Mouse (Mus musculus): ENCODE data around the gene Rpl29.
A peak's percentile ranks its signal among the peaks of the same experiment; 100 is the strongest.

The Rpl29 gene

DNA sequence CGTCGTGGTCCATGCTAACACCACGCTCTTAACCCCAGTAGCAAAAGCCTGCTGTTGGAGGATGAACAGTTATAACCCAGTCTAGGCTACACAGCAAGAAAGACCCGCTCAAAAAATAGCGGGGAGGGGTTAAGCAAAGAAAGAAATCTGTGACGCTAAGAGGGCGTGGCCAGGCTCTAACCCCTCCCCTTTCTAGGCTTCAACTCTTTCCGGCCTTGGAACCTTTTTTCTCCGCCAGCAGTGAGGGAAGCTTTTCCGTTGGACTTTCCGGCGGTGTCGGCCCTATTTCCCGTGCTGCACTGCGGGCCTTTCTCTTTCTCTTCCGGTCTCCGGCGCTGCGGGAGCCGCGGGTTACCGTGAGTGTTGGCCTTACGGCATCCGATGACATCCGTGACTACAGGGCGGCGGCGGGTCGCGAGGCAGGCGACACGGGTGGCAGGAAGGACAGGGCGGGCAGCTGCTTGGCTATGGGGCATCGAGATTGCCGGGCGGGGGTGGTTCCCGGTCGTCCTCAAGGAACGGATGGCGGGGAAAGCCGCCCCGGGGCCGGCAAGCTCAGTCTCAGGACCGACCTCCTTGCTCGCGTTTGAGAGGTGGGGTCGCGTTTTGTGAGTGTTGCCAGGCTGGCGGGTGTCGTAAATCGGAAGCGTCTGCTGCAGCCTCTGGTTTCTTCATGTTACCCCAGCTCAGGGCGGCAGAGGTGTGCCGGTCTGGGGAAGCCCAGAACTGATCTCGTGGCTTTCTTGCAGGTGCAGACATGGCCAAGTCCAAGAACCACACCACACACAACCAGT is at the start of gene Rpl29:
Gene Rpl29, plus strand, starts transcription at position 234 of the 794 bp plus-strand sequence.
- peak; percentile 97 for DNase-seq

DNA sequence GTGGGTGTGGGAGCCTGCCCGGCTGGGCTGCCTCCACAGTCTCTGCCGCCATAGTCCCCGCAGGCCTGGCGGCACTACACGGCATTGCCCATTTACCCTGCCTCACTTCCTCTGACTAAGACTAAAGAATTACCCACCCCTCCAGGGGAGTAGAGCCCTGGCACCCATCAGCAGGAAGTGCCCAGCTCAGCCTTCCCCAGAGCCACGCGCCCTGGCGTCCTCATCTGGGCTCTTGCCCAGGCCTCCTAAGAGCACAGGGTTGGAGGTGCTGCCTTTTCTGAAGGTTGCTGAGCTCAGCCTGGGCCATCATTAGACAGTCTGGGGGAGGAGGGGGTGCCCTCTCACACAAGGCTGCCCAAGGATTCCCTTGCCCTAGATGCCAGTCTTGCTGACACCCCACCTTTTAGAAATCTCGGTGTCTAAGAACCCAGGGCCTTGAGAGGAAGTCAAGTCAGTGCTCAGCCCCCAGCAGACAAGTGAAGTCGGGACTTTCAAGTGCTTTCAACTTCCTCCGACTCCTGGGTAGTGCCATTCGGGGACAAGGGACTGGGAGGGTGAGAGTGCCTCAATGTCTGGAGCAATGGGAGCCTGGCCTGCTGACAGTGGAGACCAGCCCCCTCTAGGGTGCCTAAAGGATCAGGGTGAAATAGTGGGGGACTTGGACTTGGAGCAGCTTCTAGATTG is 42.9 kb upstream of the Rpl29 start:
- DNase-seq, result peak; percentile 63

DNA sequence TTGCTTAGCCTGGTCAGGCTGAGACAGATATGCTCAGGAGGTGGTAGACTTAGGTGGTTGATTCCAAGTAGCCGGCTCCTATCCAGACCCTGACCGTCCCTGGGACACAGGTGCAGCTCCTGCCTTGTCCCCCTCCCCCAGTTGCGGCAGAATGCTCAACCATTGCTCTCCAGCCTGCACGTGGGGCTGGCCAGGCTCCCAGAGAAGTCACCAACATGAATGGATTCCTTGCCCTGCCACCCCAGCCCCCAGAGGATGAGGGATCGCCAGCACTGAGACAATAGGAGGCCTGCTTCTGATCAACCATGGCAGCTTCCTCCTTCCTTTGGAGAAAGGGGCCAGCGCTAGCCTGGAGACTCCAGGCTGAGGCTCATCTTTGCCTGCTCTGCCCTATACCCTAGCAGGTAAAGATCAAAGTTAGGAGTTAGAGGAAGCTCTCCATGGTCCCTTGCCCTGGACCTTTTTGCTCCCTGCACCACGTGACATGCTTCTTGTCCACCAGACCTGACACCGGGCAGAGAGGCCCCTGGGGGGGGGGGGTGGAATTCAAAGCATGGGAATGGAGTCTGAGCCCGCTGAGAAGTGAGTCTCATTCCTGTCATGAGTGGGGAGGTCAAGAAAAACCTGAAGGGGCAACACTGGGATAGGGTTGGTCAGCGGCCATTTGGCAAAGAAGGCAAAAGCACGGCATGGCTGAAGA is 36.3 kb upstream of the Rpl29 start:
- DNase-seq, result peak; percentile 47

DNA sequence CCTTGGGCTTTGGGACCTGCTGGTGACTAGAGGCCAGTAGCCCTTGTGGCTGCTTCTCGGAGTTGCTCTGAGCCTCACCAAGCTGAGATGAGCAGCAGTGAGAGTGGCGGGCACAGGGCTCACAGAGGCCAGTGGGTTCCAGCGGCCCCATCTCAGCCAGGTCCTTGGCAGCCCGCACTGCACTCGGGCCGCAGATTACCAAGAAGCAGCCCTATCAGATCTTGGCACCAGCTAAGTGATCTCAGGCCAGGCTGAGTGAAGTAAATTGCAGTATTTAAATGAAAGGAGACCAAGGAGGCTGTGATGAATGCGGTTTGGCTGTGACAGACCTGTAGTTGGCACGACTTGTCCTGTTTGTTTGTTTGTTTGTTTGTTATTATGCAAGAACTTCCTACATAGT is 35.7 kb upstream of the Rpl29 start:
- DNase-seq, result no peak

DNA sequence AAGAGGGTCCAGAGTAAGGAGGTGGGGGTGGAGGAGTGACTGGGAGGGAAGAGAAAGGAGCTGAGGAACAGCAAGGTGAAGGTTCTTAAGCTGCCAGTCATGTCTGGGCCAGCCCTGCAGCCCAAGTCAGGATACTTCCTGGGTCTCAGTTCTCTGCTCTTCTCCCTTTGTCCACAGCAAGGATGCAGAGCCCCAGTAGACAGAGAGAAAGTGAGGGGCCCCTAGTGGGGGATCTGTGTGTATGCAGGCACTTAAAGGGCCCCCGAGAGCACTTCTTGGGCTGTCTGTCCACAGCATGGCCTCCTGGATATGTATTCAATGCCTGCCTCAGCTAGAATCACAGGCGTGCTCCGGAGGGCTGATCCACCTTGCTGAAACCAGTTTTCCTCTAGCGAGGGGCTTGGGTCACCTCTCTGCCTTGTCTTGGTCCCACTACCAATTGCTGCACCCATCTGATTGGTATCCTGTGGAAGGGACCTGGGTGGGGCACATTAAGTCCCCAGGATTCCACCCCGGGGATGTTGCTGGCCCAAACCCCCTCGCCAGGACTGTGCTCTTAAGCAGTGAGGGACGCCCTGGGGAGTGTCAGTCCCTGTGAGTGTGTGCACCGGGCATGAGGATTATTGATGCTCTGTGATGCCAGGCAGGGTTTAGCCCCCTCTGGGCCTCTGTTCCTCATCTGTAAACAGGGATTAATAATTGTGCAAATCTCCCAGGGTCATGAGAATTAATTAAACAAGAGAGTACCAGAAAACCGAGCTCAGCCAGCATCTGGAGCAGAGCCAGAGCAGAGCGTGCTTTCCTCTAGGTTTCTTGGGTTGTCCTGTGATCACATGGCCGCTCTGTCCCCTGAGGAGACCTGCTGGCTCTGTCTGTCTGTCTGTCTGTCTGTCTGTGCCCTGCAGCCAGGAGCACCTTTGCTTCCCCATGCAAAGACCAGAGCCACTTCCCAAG is 34.3 kb upstream of the Rpl29 start:
- peak; percentile 69 for DNase-seq

DNA sequence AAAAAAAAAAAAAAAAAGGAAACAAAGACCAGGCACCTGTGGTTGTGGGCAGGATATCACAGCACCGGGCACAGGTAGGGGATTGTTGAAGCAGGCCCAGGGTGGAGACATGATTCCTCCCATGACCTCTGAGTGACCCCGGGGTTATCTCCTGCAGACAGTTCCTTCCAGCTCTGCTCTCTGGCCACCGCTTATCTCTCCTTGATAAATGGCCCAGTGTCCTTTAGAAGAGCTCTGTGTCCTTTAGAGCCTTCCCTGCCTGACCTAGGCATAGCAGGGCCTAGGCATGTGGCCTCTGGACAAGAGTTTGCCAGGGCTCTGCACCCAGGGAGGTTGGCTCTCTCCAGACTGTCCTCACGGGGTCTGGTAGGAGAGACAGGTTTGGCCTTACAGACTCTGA is 31.5 kb upstream of the Rpl29 start:
- no peak for DNase-seq

DNA sequence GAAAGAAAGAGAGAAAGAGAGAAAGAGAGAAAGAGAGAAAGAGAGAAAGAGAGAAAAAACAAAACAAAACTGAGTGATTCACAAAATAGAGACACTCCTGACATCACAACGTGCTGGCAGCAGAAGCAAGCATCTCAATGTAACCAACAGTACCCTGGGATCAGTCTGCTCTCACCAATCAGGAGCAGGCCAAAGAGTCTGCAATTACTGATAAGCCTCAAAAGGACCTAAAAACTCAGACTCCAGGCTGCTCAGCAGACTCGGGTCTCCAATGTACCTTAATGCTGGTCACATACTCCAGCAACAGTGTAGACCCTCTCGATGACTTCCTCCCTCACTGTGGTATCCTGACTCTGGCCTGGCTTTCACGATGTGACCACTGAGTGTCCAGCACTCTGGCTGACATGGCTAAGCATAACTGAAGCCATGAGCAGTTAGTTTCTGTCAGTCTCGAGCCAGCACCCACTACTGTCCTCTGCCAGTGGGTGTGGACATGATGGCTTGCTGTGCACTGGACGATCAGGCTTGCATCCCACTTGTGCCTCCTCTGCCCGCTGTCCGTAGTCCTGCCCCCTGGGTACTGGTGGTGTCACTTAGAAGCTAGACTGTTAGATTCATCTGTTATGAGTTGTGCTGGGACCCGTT is 30.5 kb upstream of the Rpl29 start:
- DNase-seq, result no peak

DNA sequence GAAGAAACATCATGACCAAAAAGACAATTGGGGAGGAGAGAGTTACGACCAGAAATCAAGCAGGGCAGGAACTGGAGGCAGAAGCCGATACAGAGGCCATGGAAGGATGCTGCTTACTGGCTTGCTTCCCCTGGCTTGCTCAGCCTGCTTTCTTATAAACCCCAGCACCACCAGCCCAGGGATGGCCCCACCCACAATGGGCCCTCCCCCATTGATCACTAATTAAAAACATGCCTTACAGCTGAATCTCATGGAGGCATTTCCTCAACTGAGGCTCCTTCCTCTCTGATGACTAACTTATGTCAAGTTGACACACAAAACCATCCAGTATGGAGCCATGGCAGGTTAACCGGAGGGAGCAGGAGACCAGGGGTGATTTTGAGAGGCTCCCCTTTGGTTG is 29.4 kb upstream of the Rpl29 start:
- DNase-seq, result no peak

DNA sequence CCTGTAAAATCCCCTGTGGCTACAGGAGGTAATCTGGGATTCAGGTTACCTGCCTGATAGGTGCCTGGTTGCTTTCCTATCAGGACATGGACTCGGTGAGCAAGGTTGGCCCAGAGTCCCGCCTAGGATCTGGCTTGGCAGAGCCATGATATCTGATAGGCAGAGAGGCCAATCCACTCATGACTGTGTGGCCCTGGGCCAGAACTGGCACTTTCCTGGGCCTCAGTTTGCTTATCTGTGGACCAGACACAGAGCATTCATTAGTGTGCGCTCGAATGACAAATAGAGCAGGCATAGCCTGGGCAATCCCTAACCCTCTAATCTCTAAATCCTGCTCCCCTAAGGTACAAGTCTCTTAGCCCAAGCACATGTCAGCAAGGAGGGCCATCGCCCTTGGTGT is 27.1 kb upstream of the Rpl29 start:
- DNase-seq, result no peak

DNA sequence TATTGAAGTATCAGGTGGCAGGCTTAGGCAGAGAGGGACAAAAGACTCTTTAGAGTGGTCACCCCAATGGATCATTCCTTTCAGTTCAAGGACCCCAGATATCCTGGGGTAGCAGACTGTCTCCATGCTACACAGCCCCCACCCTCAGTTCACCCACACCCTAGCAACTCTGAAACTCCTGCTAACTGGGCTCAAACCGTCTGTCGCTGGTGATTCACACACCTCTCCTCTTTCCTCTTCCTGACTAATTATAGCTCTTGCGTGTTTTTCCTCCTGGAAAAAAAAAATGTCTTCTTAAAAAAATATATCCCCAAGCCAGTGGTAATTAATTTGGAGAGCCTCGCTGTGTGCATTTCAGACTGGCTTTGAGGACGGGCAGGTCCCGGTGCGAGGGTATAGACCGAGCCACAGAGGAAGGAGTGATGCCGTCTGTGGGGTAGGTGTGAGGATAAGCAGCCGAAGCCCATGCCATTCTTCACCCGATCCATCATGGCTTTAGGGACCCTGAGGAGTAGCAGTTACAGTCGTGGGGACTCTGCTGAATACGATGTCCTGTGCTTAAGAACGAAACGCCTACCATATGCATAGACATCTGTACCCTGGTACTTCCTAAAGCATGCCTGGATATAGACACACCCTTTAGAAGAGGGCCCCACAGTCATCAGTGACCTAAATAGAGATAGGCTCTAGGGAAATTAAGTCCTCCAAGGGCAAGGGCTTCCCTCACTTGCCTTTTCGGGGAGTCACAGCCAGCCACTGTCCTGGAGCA is 26.5 kb upstream of the Rpl29 start:
- no peak for DNase-seq

DNA sequence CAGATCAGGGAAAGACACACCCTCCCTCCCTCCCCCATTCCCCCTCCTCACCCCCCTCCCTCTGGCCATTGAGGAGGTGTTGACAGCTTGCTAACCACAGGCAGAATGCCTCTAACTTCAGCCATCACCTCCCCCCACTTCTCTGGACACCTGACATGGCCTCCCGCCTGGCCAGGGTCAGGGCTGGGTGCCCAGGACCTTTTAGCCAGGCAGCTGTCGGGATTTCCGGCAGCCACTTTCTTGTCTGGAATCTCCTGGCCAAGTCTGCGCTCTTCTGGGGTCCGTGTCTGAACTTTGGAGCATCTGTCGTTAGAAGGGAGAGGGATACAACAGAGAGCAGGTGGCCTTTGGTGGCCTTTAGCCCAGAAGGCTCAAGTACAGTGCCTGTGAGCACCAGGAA is 24.0 kb upstream of the Rpl29 start:
- peak; percentile 89 for DNase-seq

DNA sequence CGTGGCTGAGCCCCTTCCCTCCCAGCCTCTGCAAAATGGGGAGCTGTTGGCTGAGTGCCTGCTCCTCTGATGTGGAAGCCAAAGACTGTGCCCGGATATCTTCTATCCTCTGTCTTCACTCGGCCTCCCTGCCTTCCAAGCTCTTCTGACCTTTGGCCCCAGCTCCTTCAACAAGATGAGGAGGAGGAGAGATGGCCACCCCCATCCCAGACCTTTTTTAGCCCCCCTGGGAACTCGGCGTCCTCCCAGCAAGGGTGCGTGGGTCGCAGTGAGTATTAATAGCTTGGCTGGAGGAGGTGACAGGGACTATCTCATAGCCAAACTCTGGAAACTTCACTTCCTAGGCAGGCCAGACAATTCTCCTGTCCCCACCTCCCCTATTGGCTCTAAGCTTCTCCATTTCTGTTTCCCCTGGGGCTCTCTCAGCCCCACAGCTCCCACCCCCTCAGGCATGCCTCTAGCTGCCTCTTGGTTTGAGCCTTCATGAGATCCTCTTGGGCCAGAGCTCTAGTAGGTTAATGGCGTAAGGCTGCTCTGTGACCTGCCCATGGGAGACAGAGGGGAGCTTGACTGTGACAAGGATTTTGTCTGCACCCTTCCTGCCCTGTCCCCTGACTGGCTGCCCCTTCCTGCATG is 22.7 kb upstream of the Rpl29 start:
- DNase-seq, result peak; percentile 81

DNA sequence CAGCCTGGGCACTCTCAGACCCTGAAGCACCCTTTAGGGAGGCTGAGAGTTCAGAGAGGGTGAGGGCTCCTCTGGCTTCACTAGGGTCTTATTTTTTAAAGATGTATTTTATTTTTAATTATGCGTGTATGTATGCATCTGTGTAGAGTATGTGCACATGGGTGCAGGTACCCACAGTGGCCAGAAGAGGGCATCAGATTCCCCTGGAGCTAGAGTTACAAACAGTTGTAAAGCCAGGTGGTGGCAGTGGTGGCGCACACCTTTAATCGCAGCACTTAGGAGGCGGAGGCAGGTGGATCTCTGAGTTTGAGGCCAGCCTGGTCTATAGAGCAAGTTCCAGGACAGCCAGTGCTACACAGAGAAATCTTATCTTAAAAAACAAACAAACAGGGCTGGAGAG is 20.2 kb upstream of the Rpl29 start:
- no peak for DNase-seq

DNA sequence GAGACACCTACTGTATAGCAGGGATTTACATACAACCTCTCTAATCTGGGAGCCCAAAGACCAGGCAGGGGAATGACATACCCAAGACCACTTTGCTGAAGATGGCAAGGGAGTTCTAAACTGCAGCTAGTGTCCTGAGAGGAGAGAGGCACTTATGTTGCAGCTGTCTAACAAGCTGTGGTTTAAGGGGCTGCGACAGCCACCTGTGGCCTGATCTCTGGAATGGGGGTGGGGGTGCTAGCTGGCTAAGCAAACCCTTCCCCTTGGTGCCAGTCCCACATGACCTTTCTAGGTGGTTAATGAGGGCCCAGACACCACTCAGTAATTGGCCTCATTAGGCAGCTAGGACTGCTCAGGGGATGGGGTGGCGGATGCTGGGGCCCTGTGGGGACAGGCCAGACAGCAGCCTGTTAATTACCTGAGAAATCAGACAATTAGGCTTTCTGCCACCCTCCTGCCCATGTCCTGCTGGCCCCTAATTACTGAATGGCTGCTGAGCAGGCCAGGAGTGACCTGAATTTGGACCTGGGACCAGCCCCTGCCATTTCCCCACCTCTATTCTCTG is 19.1 kb upstream of the Rpl29 start:
- no peak for DNase-seq

DNA sequence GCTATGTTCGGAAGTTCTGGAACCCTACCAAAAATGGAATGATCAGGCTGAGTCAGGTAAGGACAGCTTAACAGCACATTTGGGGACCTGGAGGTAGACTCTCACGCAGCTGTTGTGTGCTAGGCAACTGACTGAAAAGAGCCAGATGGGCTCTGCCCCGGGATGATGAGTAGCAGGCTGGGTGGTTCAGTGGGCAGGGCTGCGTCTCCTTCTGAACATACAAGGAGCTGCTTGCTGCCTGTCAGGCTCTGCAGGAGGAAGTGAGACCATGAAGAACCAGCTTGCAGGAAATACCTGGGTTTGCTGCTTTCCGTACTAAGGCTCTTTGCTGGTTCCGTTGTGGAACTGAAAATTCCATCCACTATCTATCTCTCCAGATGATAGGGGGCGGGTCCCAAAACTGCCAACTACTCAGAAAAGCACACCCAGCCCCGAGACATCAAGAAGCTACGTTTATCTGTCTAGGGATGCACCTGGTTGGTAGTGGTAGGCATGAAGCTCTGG is 18.1 kb upstream of the Rpl29 start:
- DNase-seq, result no peak

DNA sequence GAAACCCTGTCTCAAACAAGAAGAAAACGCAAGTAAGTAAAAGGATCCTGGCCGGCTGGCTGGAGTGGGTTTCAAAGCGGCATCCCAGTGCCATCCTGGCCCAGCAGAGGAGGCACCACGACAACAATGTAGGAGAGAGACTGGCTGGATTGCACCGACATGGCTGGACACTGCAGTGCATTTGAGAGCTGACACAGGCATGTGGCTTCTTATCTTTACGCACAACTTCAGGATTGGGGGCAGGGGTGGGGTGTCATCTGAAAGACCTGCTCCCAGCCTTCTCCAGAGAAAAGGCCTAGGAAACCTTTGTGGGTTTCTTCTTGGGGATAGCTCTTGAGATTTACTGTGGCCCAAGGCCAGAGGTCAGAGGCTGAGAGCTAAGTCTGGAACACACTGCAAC is 17.5 kb upstream of the Rpl29 start:
- DNase-seq, result no peak

DNA sequence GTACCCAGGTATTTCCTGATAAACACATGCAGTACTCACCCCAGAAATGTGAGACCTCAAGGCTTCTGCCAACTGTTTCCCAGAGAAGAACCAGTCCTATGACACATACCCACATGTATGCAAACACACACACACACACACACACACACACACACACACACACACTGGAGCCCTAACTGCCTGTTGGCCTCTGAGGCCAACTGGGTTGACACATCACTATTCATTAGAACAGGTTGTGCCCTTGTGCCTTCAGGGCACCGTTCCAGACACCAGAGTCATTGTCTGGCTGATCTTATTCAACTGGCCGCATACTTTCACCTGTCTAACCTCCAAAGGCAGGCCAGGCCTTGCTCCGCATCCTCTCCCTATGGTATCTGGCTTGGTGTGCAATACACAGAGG is 17.0 kb upstream of the Rpl29 start:
- no peak for DNase-seq

DNA sequence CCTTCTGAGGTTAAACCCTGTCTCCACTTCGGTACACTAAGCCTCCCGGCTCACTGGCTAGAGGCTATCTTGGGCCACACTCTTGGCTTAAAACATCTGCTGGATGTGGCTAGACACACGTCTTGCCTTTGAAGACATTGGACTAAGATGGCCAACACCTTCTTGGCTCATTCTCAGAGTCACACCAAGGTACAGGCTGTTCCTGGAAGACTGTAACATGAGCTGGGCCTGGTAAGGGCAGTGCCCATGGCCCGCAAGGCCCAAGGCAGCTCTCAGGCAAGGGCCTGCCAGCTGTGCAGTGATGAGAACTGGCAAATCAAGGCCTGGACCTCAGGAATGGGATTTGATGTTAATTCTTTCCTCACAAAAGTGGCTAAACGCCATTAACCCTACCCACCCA is 15.6 kb upstream of the Rpl29 start:
- no peak for DNase-seq

DNA sequence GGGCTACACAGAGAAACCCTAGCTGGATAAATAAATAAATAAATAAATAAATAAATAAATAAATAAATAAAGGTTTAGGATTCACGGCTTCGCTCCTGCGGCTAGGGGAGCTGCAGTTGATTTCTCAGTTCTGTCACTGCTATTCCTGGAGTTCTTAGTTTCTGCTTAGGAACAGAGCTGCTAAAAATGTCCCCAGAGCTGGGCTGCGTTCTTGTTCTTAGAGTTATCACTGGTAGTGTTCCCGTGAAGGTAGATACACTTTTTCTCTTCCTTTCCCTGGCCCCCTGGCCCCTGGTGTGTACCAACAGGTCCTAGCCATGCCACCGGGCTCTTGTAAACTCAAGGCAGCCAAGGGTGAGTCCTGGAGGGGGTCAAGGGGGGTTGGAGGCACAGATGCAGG is 12.4 kb upstream of the Rpl29 start:
- DNase-seq, result no peak

DNA sequence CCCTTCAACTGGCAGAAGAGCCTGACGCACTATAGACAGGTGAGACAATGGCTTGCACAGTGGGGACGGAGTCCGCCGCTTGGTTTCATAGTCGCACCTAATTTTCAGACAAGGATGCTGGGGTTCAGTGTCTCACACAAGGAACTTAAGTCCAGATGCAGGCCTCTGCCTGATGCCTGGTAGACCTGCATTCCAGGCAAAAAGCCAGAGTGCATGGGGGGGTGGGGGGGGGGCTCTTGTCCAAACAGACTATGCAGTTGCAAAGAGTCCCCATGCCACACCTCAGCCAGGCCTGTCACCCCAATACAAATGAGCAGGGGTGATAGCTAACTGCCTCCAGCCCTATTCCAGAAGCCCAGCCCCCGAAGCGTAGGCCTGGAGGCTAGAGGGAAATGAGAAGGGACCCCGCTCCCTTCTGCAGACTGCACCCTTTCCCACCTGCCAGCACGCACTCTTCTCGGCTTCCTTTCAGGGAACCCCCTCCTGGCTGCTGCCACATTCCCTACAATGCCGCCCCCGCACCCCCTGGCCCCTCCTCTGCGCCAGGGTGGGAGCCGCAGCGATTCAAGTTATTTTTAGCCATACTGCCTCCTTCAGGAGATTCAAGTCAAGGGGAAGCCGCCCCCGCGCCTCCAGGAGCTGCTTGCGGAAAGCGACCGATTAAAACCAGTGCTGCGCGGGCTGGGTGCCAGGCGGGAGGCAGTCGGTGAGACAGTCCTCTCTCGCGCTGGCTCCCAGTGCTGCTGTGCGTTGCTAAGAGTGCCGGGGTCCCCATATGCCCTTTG is 11.2 kb upstream of the Rpl29 start:
- DNase-seq, result peak; percentile 90
